Mouse (Mus musculus): Measurements from ENCODE around the gene Exoc2.

Exoc2 gene

GRCm38 (mm10) chr13:30781905-30782304, 192.0 kb downstream of the Exoc2 start:
- DNase-seq (ENCODE audit: extremely low spot score, low spot score), result no peak

GRCm38 (mm10) chr13:30777678-30778179, 196.2 kb downstream of the Exoc2 start:
- DNase-seq (ENCODE audit: extremely low spot score, low spot score), result no peak

GRCm38 (mm10) chr13:30776021-30776420, 197.9 kb downstream of the Exoc2 start:
- no peak for DNase-seq (ENCODE audit: extremely low spot score, low spot score)

GRCm38 (mm10) chr13:30767477-30768127, 206.3 kb downstream of the Exoc2 start:
- no peak for DNase-seq (ENCODE audit: extremely low spot score, low spot score)

GRCm38 (mm10) chr13:30766636-30767476, 207.0 kb downstream of the Exoc2 start:
- no peak for DNase-seq (ENCODE audit: extremely low spot score, low spot score)

- no peak for DNase-seq (ENCODE audit: extremely low spot score, low spot score)
These were observed 208.0 kb downstream of the Exoc2 start for GRCm38 (mm10) chr13:30765906-30766305.

GRCm38 (mm10) chr13:30764014-30764740, 209.7 kb downstream of the Exoc2 start:
- DNase-seq (ENCODE audit: extremely low spot score, low spot score), result no peak
